Mouse (Mus musculus): ENCODE measurements around the gene Zdhhc7. TPM values are rescaled to one million over a fixed set of nuclear protein-coding genes. Genes with fewer than 3 reads are reported as not detected.
A peak's percentile ranks its signal among the peaks of the same experiment; 100 is the strongest.

Gene Zdhhc7
- polyA plus RNA-seq, 1 experiment = 32.4 TPM

- H3K27me3 ChIP-seq (ENCODE audit: control insufficient read depth, insufficient read depth, insufficient read length) = no peaks in the 10 kb centered on the region
- H3K79me2 ChIP-seq (ENCODE audit: control insufficient read depth, insufficient read depth) = no peaks in the 10 kb centered on the region
- H3K79me3 ChIP-seq (ENCODE audit: low read depth) = no peaks in the 10 kb centered on the region
- H3ac ChIP-seq (ENCODE audit: control insufficient read depth, insufficient read length, low read depth) = no peak overlapping the region
- H3K36me3 ChIP-seq (ENCODE audit: control insufficient read depth, insufficient read depth) = no peaks in the 10 kb centered on the region
- H3K4me3 ChIP-seq (ENCODE audit: insufficient read depth, poor library complexity, severe bottlenecking) = no peak overlapping the region
- TF ChIP-seq USF1 (IDR thresholded peaks at IDR 0.05; ENCODE audit: low read depth) (no peak), MYOD1 (IDR thresholded peaks at IDR 0.05; ENCODE audit: control insufficient read depth, insufficient read length, low read depth) (no peak), FOSL1 (IDR thresholded peaks at IDR 0.05; ENCODE audit: insufficient read depth, low read length, poor library complexity, severe bottlenecking) (no peak), MYOG (IDR thresholded peaks at IDR 0.05; ENCODE audit: control insufficient read depth, extremely low read depth, insufficient read length) (no peak)
Measured at GRCm38 (mm10) chr8:120140769-120141168, 39.5 kb upstream of the Zdhhc7 start.

GRCm38 (mm10) chr8:120138958-120139357, 37.7 kb upstream of the Zdhhc7 start:
- no peaks in the 10 kb centered on the region for H3K79me2 ChIP-seq (ENCODE audit: control insufficient read depth, insufficient read depth)
- no peak for TF ChIP-seq USF1 (IDR thresholded peaks at IDR 0.05; ENCODE audit: low read depth)
- TF ChIP-seq MAX (IDR thresholded peaks at IDR 0.05) = no peak
- TF ChIP-seq MYOG (IDR thresholded peaks at IDR 0.05; ENCODE audit: control insufficient read depth, extremely low read depth, insufficient read length) = no peak
- TF ChIP-seq FOSL1 (IDR thresholded peaks at IDR 0.05; ENCODE audit: insufficient read depth, low read length, poor library complexity, severe bottlenecking) = no peak
- no peak for TF ChIP-seq MYOD1 (IDR thresholded peaks at IDR 0.05; ENCODE audit: control insufficient read depth, insufficient read length, low read depth)
- no peak for TF ChIP-seq CTCF (IDR thresholded peaks at IDR 0.05; ENCODE audit: control insufficient read depth, insufficient read depth, insufficient read length)
- no peak for TF ChIP-seq CEBPB (IDR thresholded peaks at IDR 0.05; ENCODE audit: low read depth)
- H3K4me3 ChIP-seq (ENCODE audit: insufficient read depth, poor library complexity, severe bottlenecking) = no peak overlapping the region
- H3K36me3 ChIP-seq (ENCODE audit: control insufficient read depth, insufficient read depth) = no peaks in the 10 kb centered on the region
- H3K27me3 ChIP-seq (ENCODE audit: control insufficient read depth, insufficient read depth, insufficient read length) = no peaks in the 10 kb centered on the region
- H3ac ChIP-seq (ENCODE audit: control insufficient read depth, insufficient read length, low read depth) = no peak overlapping the region
- H3K79me3 ChIP-seq (ENCODE audit: low read depth) = no peaks in the 10 kb centered on the region

- no peak for TF ChIP-seq FOSL1 (IDR thresholded peaks at IDR 0.05; ENCODE audit: insufficient read depth, low read length, poor library complexity, severe bottlenecking)
- TF ChIP-seq MAX (IDR thresholded peaks at IDR 0.05) = no peak
- no peak for TF ChIP-seq MYOD1 (IDR thresholded peaks at IDR 0.05; ENCODE audit: control insufficient read depth, insufficient read length, low read depth)
- TF ChIP-seq MYOG (IDR thresholded peaks at IDR 0.05; ENCODE audit: control insufficient read depth, extremely low read depth, insufficient read length) = no peak
- no peak for TF ChIP-seq CEBPB (IDR thresholded peaks at IDR 0.05; ENCODE audit: low read depth)
- no peak for TF ChIP-seq CTCF (IDR thresholded peaks at IDR 0.05; ENCODE audit: control insufficient read depth, insufficient read depth, insufficient read length)
- TF ChIP-seq USF1 (IDR thresholded peaks at IDR 0.05; ENCODE audit: low read depth) = no peak
- H3K79me2 ChIP-seq (ENCODE audit: control insufficient read depth, insufficient read depth) = no peaks in the 10 kb centered on the region
- no peaks in the 10 kb centered on the region for H3K36me3 ChIP-seq (ENCODE audit: control insufficient read depth, insufficient read depth)
- H3K27me3 ChIP-seq (ENCODE audit: control insufficient read depth, insufficient read depth, insufficient read length) = no peaks in the 10 kb centered on the region
- no peaks in the 10 kb centered on the region for H3K79me3 ChIP-seq (ENCODE audit: low read depth)
- no peak overlapping the region for H3K4me3 ChIP-seq (ENCODE audit: insufficient read depth, poor library complexity, severe bottlenecking)
- no peak overlapping the region for H3ac ChIP-seq (ENCODE audit: control insufficient read depth, insufficient read length, low read depth)
Measured at GRCm38 (mm10) chr8:120136618-120137017, 35.3 kb upstream of the Zdhhc7 start.

DNA sequence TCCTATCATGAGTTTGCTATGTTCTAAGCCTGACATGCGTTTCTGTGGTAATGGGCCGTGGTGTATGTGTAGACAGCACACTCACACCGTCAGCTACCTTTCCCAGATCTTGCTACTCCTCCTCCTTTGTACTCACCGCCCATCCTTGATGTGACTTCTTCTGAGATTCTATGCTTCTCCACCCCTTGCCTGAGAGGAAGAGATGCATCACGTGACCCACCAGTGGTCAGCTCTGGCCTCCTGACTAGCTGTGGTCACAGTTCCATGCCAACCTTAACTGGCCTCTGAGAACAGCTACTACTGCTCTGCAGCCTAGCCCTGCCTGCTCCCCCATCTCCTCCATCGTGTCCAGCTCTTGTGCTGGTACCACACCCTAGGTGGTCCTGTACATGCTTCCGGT, 34.4 kb upstream of the Zdhhc7 start:
- no peak overlapping the region for H3ac ChIP-seq (ENCODE audit: control insufficient read depth, insufficient read length, low read depth)
- TF ChIP-seq FOSL1 (IDR thresholded peaks at IDR 0.05; ENCODE audit: insufficient read depth, low read length, poor library complexity, severe bottlenecking) (no peak), USF1 (IDR thresholded peaks at IDR 0.05; ENCODE audit: low read depth) (peak; percentile 81), MYOD1 (IDR thresholded peaks at IDR 0.05; ENCODE audit: control insufficient read depth, insufficient read length, low read depth) (no peak), CTCF (IDR thresholded peaks at IDR 0.05; ENCODE audit: control insufficient read depth, insufficient read depth, insufficient read length) (no peak)
- no peaks in the 10 kb centered on the region for H3K79me2 ChIP-seq (ENCODE audit: control insufficient read depth, insufficient read depth)
- H3K36me3 ChIP-seq (ENCODE audit: control insufficient read depth, insufficient read depth) = no peaks in the 10 kb centered on the region
- no peak overlapping the region for H3K4me3 ChIP-seq (ENCODE audit: insufficient read depth, poor library complexity, severe bottlenecking)
- no peaks in the 10 kb centered on the region for H3K79me3 ChIP-seq (ENCODE audit: low read depth)
- no peaks in the 10 kb centered on the region for H3K27me3 ChIP-seq (ENCODE audit: control insufficient read depth, insufficient read depth, insufficient read length)

- no peak overlapping the region for H3K4me3 ChIP-seq (ENCODE audit: insufficient read depth, poor library complexity, severe bottlenecking)
- H3K27me3 ChIP-seq (ENCODE audit: control insufficient read depth, insufficient read depth, insufficient read length) = no peaks in the 10 kb centered on the region
- H3K79me2 ChIP-seq (ENCODE audit: control insufficient read depth, insufficient read depth) = no peaks in the 10 kb centered on the region
- H3ac ChIP-seq (ENCODE audit: control insufficient read depth, insufficient read length, low read depth) = no peak overlapping the region
- TF ChIP-seq MYOG (IDR thresholded peaks at IDR 0.05; ENCODE audit: control insufficient read depth, extremely low read depth, insufficient read length) = no peak
- no peak for TF ChIP-seq USF1 (IDR thresholded peaks at IDR 0.05; ENCODE audit: low read depth)
- TF ChIP-seq FOSL1 (IDR thresholded peaks at IDR 0.05; ENCODE audit: insufficient read depth, low read length, poor library complexity, severe bottlenecking) = no peak
- no peak for TF ChIP-seq CTCF (IDR thresholded peaks at IDR 0.05; ENCODE audit: control insufficient read depth, insufficient read depth, insufficient read length)
- TF ChIP-seq MYOD1 (IDR thresholded peaks at IDR 0.05; ENCODE audit: control insufficient read depth, insufficient read length, low read depth) = no peak
- TF ChIP-seq MAX (IDR thresholded peaks at IDR 0.05) = no peak
- TF ChIP-seq CEBPB (IDR thresholded peaks at IDR 0.05; ENCODE audit: low read depth) = no peak
- no peaks in the 10 kb centered on the region for H3K36me3 ChIP-seq (ENCODE audit: control insufficient read depth, insufficient read depth)
- H3K79me3 ChIP-seq (ENCODE audit: low read depth) = no peaks in the 10 kb centered on the region
Measured at GRCm38 (mm10) chr8:120133169-120133568, 31.9 kb upstream of the Zdhhc7 start.

- Histone ChIP-seq H3ac (ENCODE audit: control insufficient read depth, insufficient read length, low read depth) (no peak overlapping the region), H3K79me3 (ENCODE audit: low read depth) (no peaks in the 10 kb centered on the region), H3K27me3 (ENCODE audit: control insufficient read depth, insufficient read depth, insufficient read length) (no peaks in the 10 kb centered on the region), H3K79me2 (ENCODE audit: control insufficient read depth, insufficient read depth) (no peaks in the 10 kb centered on the region), H3K36me3 (ENCODE audit: control insufficient read depth, insufficient read depth) (no peaks in the 10 kb centered on the region), H3K4me3 (ENCODE audit: insufficient read depth, poor library complexity, severe bottlenecking) (no peak overlapping the region)
- TF ChIP-seq MYOD1 (IDR thresholded peaks at IDR 0.05; ENCODE audit: control insufficient read depth, insufficient read length, low read depth) (no peak), USF1 (IDR thresholded peaks at IDR 0.05; ENCODE audit: low read depth) (no peak), CTCF (IDR thresholded peaks at IDR 0.05; ENCODE audit: control insufficient read depth, insufficient read depth, insufficient read length) (no peak), FOSL1 (IDR thresholded peaks at IDR 0.05; ENCODE audit: insufficient read depth, low read length, poor library complexity, severe bottlenecking) (no peak), MYOG (IDR thresholded peaks at IDR 0.05; ENCODE audit: control insufficient read depth, extremely low read depth, insufficient read length) (no peak), CEBPB (IDR thresholded peaks at IDR 0.05; ENCODE audit: low read depth) (no peak), MAX (IDR thresholded peaks at IDR 0.05) (no peak)
Measured at GRCm38 (mm10) chr8:120131158-120131557, 29.9 kb upstream of the Zdhhc7 start.
